ENCODE assay signal across 16 mouse cellular contexts in the genomic region with DNA sequence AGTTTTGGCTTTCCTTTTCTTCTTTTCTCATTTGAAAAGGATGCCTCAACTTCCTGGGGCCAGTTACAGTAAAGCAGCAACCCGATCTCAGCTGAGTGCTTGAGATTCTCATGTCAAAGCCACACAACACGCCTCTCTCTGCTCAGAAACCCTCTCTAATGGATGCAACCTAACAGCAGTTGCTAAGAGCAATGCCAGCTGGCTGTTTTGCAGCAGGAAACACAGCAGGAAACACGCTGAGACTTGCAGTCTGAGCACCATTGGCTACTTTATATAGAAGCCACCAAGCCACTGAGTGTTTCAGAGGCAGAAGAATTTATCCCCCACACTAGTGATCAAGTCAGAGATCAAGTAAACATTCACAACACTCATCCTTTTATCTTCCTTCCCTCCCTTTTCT.
DNase-seq lines count a peak whose midpoint lies in the region; ATAC-seq lines count a peak whose summit lies in the region.
"Had no signal": no experiment of that assay in that cellular context is flagged by ENCODE, and none has a peak within 500 bp of the region (broad histone marks: within the 10 kb centered on the region; RNA-seq: fewer than 3 reads in every experiment).

No protein-coding gene starts in this region.

- no peak overlapping the region for H3K4me2 ChIP-seq in forebrain, embryonic 14.5 days (ENCODE audit: low read length)
- no peak overlapping the region for H3K4me2 ChIP-seq in forebrain, embryonic 12.5 days
- H3K4me2 ChIP-seq: heart, embryonic 15.5 days; midbrain, embryonic 13.5 days had no signal

- WGBS in forebrain, embryonic 14.5 days: 33% methylated on average over 3 of the region's 3 CpGs
- WGBS in forebrain, embryonic 12.5 days: 34% methylated on average over 3 of the region's 3 CpGs

- H3K9ac ChIP-seq in forebrain, embryonic 14.5 days (ENCODE audit: low read length): no peak overlapping the region
- H3K9ac ChIP-seq in forebrain, embryonic 12.5 days: no peak overlapping the region
- H3K9ac ChIP-seq: heart, embryonic 15.5 days; liver, embryonic 14.5 days; midbrain, embryonic 13.5 days had no signal

- no peak for ATAC-seq in forebrain, embryonic 14.5 days
- ATAC-seq in forebrain, embryonic 12.5 days (ENCODE audit: low FRiP score): no peak
- ATAC-seq: inflammation-experienced regulatory T-cells, adult 6 months; midbrain, embryonic 13.5 days had no signal

- H3K9me3 ChIP-seq in forebrain, embryonic 14.5 days (replicated peaks; ENCODE audit: control insufficient read depth, low read length): no peaks in the 10 kb centered on the region
- no peaks in the 10 kb centered on the region for H3K9me3 ChIP-seq in forebrain, embryonic 12.5 days
- H3K9me3 ChIP-seq: heart, embryonic 15.5 days; midbrain, embryonic 13.5 days had no signal

- no peaks in the 10 kb centered on the region for H3K27me3 ChIP-seq in forebrain, embryonic 14.5 days (replicated peaks; ENCODE audit: control insufficient read depth, insufficient read depth, low read length)
- H3K27me3 ChIP-seq in forebrain, embryonic 12.5 days: no peaks in the 10 kb centered on the region
- H3K27me3 ChIP-seq: heart, embryonic 15.5 days; midbrain, embryonic 13.5 days had no signal

- peak; percentile 30 for DNase-seq in forebrain, embryonic 14.5 days (ENCODE audit: low spot score)
- DNase-seq in left cerebral cortex, postnatal 10 days (ENCODE audit: extremely low spot score in 1 of 2, low spot score in 2 of 2): peak; percentile 3 to 54
- DNase-seq in left cerebral cortex, adult 18-20 months (ENCODE audit: low spot score in 2 of 2): no peak
- DNase-seq in right cerebral cortex, postnatal 10 days (ENCODE audit: low spot score in 2 of 2): peak; percentile 33 to 46
- DNase-seq in right cerebral cortex, adult 2 months (ENCODE audit: low spot score in 2 of 2): no peak
- no peak for DNase-seq in heart, postnatal 36 days
- no peak for DNase-seq in spleen, postnatal 14 days (ENCODE audit: low spot score in 2 of 2)
- DNase-seq: adrenal gland, postnatal 36 days; cerebellum, adult 11 months; thymus, adult 18-20 months had no signal

- intact Hi-C loops in left cerebral cortex, postnatal 10 days (cut with DNase I): no loop called here
- intact Hi-C loops in heart, postnatal 36 days (cut with DNase I): no loop called here

- no peaks in the 10 kb centered on the region for H3K36me3 ChIP-seq in forebrain, embryonic 14.5 days (ENCODE audit: control insufficient read depth, insufficient read depth, low read length)
- no peaks in the 10 kb centered on the region for H3K36me3 ChIP-seq in forebrain, embryonic 12.5 days (replicated peaks)
- H3K36me3 ChIP-seq: heart, embryonic 15.5 days; midbrain, embryonic 13.5 days had no signal

- no peak overlapping the region for H3K27ac ChIP-seq in forebrain, embryonic 14.5 days (ENCODE audit: low read depth, low read length)
- H3K27ac ChIP-seq in forebrain, embryonic 12.5 days: no peak overlapping the region
- H3K27ac ChIP-seq: heart, embryonic 15.5 days; layer of hippocampus, adult 2 months; liver, embryonic 14.5 days; midbrain, embryonic 13.5 days had no signal

- H3K4me1 ChIP-seq in forebrain, embryonic 14.5 days (ENCODE audit: control insufficient read depth, insufficient read depth, low read length): no peaks in the 10 kb centered on the region
- no peaks in the 10 kb centered on the region for H3K4me1 ChIP-seq in forebrain, embryonic 12.5 days
- H3K4me1 ChIP-seq: heart, embryonic 15.5 days; midbrain, embryonic 13.5 days had no signal

- H3K4me3 ChIP-seq in forebrain, embryonic 14.5 days (ENCODE audit: low read depth, low read length): no peak overlapping the region
- no peak overlapping the region for H3K4me3 ChIP-seq in forebrain, embryonic 12.5 days (replicated peaks)
- H3K4me3 ChIP-seq: heart, embryonic 15.5 days; layer of hippocampus, adult 2 months; midbrain, embryonic 13.5 days had no signal

Comparison
In these comparisons a context has a peak if more than half of its experiments do, and no peak if none do; other contexts are left out.
1. DNase-seq: peak in forebrain, embryonic 14.5 days (single experiment), left cerebral cortex, postnatal 10 days (2 of 2) and right cerebral cortex, postnatal 10 days (2 of 2); none in left cerebral cortex, adult 18-20 months (0 of 2), right cerebral cortex, adult 2 months (0 of 2), heart, postnatal 36 days (0 of 2) and spleen, postnatal 14 days (0 of 2).